Mouse (Mus musculus): ENCODE measurements around the gene Rbfox1.

DNA sequence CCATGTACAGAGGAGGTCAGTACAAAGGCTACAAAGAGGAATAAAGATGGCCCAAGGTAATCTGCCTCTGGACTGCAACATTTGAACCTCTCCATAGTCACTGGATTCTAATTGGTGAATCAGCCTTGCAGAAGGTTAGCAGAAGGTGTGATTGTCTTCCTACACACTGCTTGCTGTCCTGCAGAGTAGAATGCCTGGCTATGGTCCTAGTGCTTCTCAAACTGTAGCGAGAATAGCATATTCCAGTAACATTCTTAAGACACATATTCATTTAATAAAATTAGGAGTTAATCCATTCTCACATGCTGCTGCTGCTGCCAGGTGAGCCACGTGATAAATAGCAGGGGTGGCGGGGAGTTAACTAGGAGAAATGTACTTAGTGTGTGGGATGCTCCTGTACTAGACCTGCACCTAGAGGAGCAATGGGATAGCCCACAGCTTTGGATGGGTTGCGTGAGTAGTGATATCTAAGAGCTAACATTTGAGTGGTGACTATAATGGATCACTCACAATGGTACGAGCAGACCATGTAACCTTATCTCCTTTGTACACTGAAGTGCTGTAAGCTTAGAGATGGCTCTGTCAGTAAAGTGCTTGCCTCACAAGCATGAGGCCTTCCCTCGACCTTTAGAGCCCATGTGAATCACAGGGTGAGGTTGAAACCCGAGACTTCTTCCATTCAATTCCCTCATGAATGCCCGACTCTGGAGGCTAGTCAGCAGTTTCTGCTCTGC, 511.7 kb downstream of the Rbfox1 start:
- TF ChIP-seq POLR2A (IDR thresholded peaks at IDR 0.05; ENCODE audit: insufficient read depth, low read length) (no peak), CTCF (IDR thresholded peaks at IDR 0.05; ENCODE audit: low read depth, low read length) (no peak), EP300 (IDR thresholded peaks at IDR 0.05; ENCODE audit: insufficient read depth, low read depth, low read length) (no peak)
